Mouse (Mus musculus) MN1 (cell line): ENCODE measurements around the gene Dynlt1c.
A peak's percentile ranks its signal among the peaks of the same experiment; 100 is the strongest.
"Not testable (repeated sequence)": the region's sequence is repeated elsewhere in the genome, so short reads cannot be mapped to it uniquely, and the experiment has no call there.

Source experiments
- DNase-seq: peaks from one replicate; pipeline ENCODE4 v3.0.0-alpha.2; 2016; ENCODE audit warnings: low spot score

Dynlt1c gene

GRCm38 (mm10) chr17:6601204-6601911 lies at the start of gene Dynlt1c:
Gene Dynlt1c (plus strand): TSS chr17:6601671.
- peak; percentile 98 for DNase-seq

GRCm38 (mm10) chr17:6553798-6554197 lies 47.7 kb upstream of the Dynlt1c start:
- not testable (repeated sequence) for DNase-seq

- DNase-seq, result not testable (repeated sequence)
Measured at GRCm38 (mm10) chr17:6554243-6554642, 47.2 kb upstream of the Dynlt1c start.

GRCm38 (mm10) chr17:6559447-6560133 lies 41.9 kb upstream of the Dynlt1c start:
- not testable (repeated sequence) for DNase-seq

- not testable (repeated sequence) for DNase-seq
Measured at GRCm38 (mm10) chr17:6564866-6565265, 36.6 kb upstream of the Dynlt1c start.

GRCm38 (mm10) chr17:6567908-6568307 lies 33.6 kb upstream of the Dynlt1c start:
- not testable (repeated sequence) for DNase-seq

- DNase-seq, result not testable (repeated sequence)
Measured at GRCm38 (mm10) chr17:6571296-6571695, 30.2 kb upstream of the Dynlt1c start.

GRCm38 (mm10) chr17:6572202-6572601 lies 29.3 kb upstream of the Dynlt1c start:
- DNase-seq, result peak; percentile 11

GRCm38 (mm10) chr17:6575376-6575775 lies 26.1 kb upstream of the Dynlt1c start:
- DNase-seq, result not testable (repeated sequence)

- not testable (repeated sequence) for DNase-seq
Measured at GRCm38 (mm10) chr17:6588672-6589071, 12.8 kb upstream of the Dynlt1c start.

- not testable (repeated sequence) for DNase-seq
Measured at GRCm38 (mm10) chr17:6592109-6592508, 9.4 kb upstream of the Dynlt1c start.

- not testable (repeated sequence) for DNase-seq
Measured at GRCm38 (mm10) chr17:6593896-6594295, 7.6 kb upstream of the Dynlt1c start.

GRCm38 (mm10) chr17:6595776-6596497 lies 5.5 kb upstream of the Dynlt1c start:
- DNase-seq, result peak; percentile 11

GRCm38 (mm10) chr17:6598356-6598755 lies 3.1 kb upstream of the Dynlt1c start:
- peak; percentile 5 for DNase-seq

- peak; percentile 33 for DNase-seq
Measured at GRCm38 (mm10) chr17:6600216-6600911, 1.1 kb upstream of the Dynlt1c start.

GRCm38 (mm10) chr17:6602205-6602604 lies 734 bp downstream of the Dynlt1c start:
- DNase-seq, result not testable (repeated sequence)

- DNase-seq, result peak; percentile 65
Measured at GRCm38 (mm10) chr17:6605347-6605746, 3.9 kb downstream of the Dynlt1c start.

- not testable (repeated sequence) for DNase-seq
Measured at GRCm38 (mm10) chr17:6613524-6613923, 12.1 kb downstream of the Dynlt1c start.

- peak; percentile 5 for DNase-seq
Measured at GRCm38 (mm10) chr17:6614316-6614715, 12.8 kb downstream of the Dynlt1c start.

- DNase-seq, result not testable (repeated sequence)
Measured at GRCm38 (mm10) chr17:6616731-6617130, 15.3 kb downstream of the Dynlt1c start.

GRCm38 (mm10) chr17:6617689-6618400 lies 16.4 kb downstream of the Dynlt1c start:
- not testable (repeated sequence) for DNase-seq
